Comparison of ENCODE assay signal across 22 mouse cellular contexts in the genomic region with DNA sequence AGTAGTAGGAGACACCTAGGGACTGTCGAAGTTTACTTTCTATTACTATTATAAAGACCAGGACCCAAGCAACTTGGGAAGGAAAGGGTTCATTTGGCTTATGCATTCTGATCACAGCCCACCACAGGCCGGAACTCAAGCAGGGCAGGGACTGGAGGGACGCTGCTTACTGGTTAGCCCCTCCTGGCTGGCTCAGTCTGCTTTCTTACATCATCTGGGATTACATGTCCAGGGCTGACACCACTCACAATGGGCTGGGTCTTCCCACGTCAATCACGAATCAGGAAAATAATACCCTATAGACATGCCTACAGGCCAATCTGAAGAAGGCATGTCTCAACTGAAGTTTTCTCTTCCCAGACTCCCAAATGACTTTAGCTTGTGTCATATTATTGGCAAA.
DNase-seq lines count a peak whose midpoint lies in the region; ATAC-seq and TF ChIP-seq lines count a peak whose summit lies in the region.
"Had no signal": no experiment of that assay in that cellular context is flagged by ENCODE, and none has a peak within 500 bp of the region (broad histone marks: within the 10 kb centered on the region; RNA-seq: fewer than 3 reads in every experiment).

No protein-coding gene starts in this region.

- DNase-seq in embryo, embryonic 10.5 days (ENCODE audit: low spot score) = peak; percentile 25
- DNase-seq in embryo, embryonic 9.5 days (ENCODE audit: extremely low spot score) = no peak
- peak; percentile 57 for DNase-seq in brain, embryonic 14.5 days (ENCODE audit: low read depth)
- no peak for DNase-seq in hindbrain, embryonic 14.5 days (ENCODE audit: low spot score)
- no peak for DNase-seq in forebrain, postnatal 0 days
- no peak for DNase-seq in B cell, adult 2 months
- DNase-seq: adrenal gland, adult 2 months; adrenal gland, postnatal 25 days; cerebellum, adult 2 months; cerebellum, postnatal 10 days; gastrocnemius, postnatal 10 days; heart, adult 2 months; heart, postnatal 14 days; kidney, adult 11 months had no signal

- 40% methylated on average over 5 of the region's 5 CpGs for WGBS in hindbrain, embryonic 14.5 days
- 23% methylated on average over 5 of the region's 5 CpGs for WGBS in midbrain, embryonic 12.5 days
- WGBS in forebrain, postnatal 0 days = 50% methylated on average over 5 of the region's 5 CpGs

- H3K36me3 ChIP-seq in hindbrain, embryonic 14.5 days (replicated peaks; ENCODE audit: control insufficient read depth, insufficient read depth) = no peaks in the 10 kb centered on the region
- no peaks in the 10 kb centered on the region for H3K36me3 ChIP-seq in midbrain, embryonic 12.5 days
- no peaks in the 10 kb centered on the region for H3K36me3 ChIP-seq in forebrain, postnatal 0 days (ENCODE audit: insufficient read depth)
- H3K36me3 ChIP-seq: embryonic facial prominence, embryonic 10.5 days; heart, embryonic 15.5 days had no signal

- ATAC-seq in hindbrain, embryonic 14.5 days (ENCODE audit: low FRiP score) = peak; percentile 37; the same call in 1 of the 2 replicates
- ATAC-seq in midbrain, embryonic 12.5 days (ENCODE audit: low FRiP score, low read depth) = peak; percentile 97
- no peak for ATAC-seq in forebrain, postnatal 0 days
- ATAC-seq in activated CD4-positive, CD25-positive, alpha-beta regulatory T cell, adult 4 months = no peak
- ATAC-seq: forebrain, embryonic 13.5 days; Patski had no signal

- H3K4me1 ChIP-seq in hindbrain, embryonic 14.5 days (replicated peaks; ENCODE audit: control insufficient read depth, insufficient read depth, low read length) = no peaks in the 10 kb centered on the region
- peaks cover 9% of the 10 kb centered on the region; the same call in 1 of the 2 replicates for H3K4me1 ChIP-seq in midbrain, embryonic 12.5 days
- H3K4me1 ChIP-seq in forebrain, postnatal 0 days (ENCODE audit: insufficient read depth) = 0 out of 2 replicates have a peak, but pooled peaks cover 3% of the 10 kb centered on the region

- H3K4me2 ChIP-seq in hindbrain, embryonic 14.5 days (replicated peaks) = no peak overlapping the region
- no peak overlapping the region for H3K4me2 ChIP-seq in midbrain, embryonic 12.5 days (replicated peaks)
- no peak overlapping the region for H3K4me2 ChIP-seq in forebrain, postnatal 0 days (ENCODE audit: low read depth)
- H3K4me2 ChIP-seq: forebrain, embryonic 13.5 days; heart, embryonic 11.5 days; heart, embryonic 15.5 days had no signal

- no peak for TF ChIP-seq CTCF in brain, embryonic 14.5 days (IDR thresholded peaks at IDR 0.05; ENCODE audit: borderline replicate concordance, extremely low read depth, insufficient read depth, insufficient read length)
- no peak for TF ChIP-seq CTCF in forebrain, postnatal 0 days (IDR thresholded peaks at IDR 0.05; ENCODE audit: low read depth)

- no peak overlapping the region for H3K4me3 ChIP-seq in hindbrain, embryonic 14.5 days (replicated peaks; ENCODE audit: low read length)
- no peak overlapping the region for H3K4me3 ChIP-seq in midbrain, embryonic 12.5 days
- H3K4me3 ChIP-seq in forebrain, postnatal 0 days (ENCODE audit: low read depth, low read length) = no peak overlapping the region
- H3K4me3 ChIP-seq: embryonic facial prominence, embryonic 10.5 days; forebrain, embryonic 13.5 days; heart, adult 2 months; heart, embryonic 15.5 days had no signal

- H3K9ac ChIP-seq in hindbrain, embryonic 14.5 days = no peak overlapping the region
- no peak overlapping the region for H3K9ac ChIP-seq in midbrain, embryonic 12.5 days (replicated peaks)
- H3K9ac ChIP-seq in forebrain, postnatal 0 days = no peak overlapping the region
- H3K9ac ChIP-seq: forebrain, embryonic 13.5 days; heart, embryonic 15.5 days had no signal

- no peaks in the 10 kb centered on the region for H3K27me3 ChIP-seq in hindbrain, embryonic 14.5 days (ENCODE audit: control insufficient read depth, insufficient read depth, low read length)
- H3K27me3 ChIP-seq in midbrain, embryonic 12.5 days = peaks cover 13% of the 10 kb centered on the region; the same call in 1 of the 2 replicates
- no peaks in the 10 kb centered on the region for H3K27me3 ChIP-seq in forebrain, postnatal 0 days (ENCODE audit: insufficient read depth, low read length)
- H3K27me3 ChIP-seq: CH12.LX; forebrain, embryonic 13.5 days; heart, embryonic 15.5 days; Patski had no signal

- no peak for TF ChIP-seq POLR2A in brain, embryonic 14.5 days (IDR thresholded peaks at IDR 0.05; ENCODE audit: borderline replicate concordance, extremely low read depth, insufficient read depth, insufficient read length, poor library complexity, severe bottlenecking)

- no peak overlapping the region for H3K27ac ChIP-seq in hindbrain, embryonic 14.5 days
- H3K27ac ChIP-seq in midbrain, embryonic 12.5 days (replicated peaks) = no peak overlapping the region
- no peak overlapping the region for H3K27ac ChIP-seq in forebrain, postnatal 0 days (ENCODE audit: low read depth, low read length)
- H3K27ac ChIP-seq: embryonic facial prominence, embryonic 10.5 days; forebrain, embryonic 13.5 days; heart, adult 2 months; heart, embryonic 15.5 days had no signal

- no peaks in the 10 kb centered on the region for H3K9me3 ChIP-seq in hindbrain, embryonic 14.5 days (ENCODE audit: control insufficient read depth, low read length)
- H3K9me3 ChIP-seq in midbrain, embryonic 12.5 days = no peaks in the 10 kb centered on the region
- H3K9me3 ChIP-seq in forebrain, postnatal 0 days (ENCODE audit: low read length) = no peaks in the 10 kb centered on the region
- H3K9me3 ChIP-seq: embryonic facial prominence, embryonic 10.5 days; forebrain, embryonic 13.5 days; heart, embryonic 15.5 days had no signal

Comparison
In these comparisons a context has a peak if more than half of its experiments do, and no peak if none do; other contexts are left out.
1. DNase-seq: peak in embryo, embryonic 10.5 days (single experiment) and brain, embryonic 14.5 days (single experiment); none in embryo, embryonic 9.5 days (single experiment), hindbrain, embryonic 14.5 days (single experiment), forebrain, postnatal 0 days (single experiment) and B cell, adult 2 months (0 of 2).
2. ATAC-seq: peak in hindbrain, embryonic 14.5 days (single experiment) and midbrain, embryonic 12.5 days (single experiment); none in forebrain, postnatal 0 days (single experiment) and activated CD4-positive, CD25-positive, alpha-beta regulatory T cell, adult 4 months (single experiment).